Mouse (Mus musculus): Measurements from ENCODE around the gene Shroom4.

DNA sequence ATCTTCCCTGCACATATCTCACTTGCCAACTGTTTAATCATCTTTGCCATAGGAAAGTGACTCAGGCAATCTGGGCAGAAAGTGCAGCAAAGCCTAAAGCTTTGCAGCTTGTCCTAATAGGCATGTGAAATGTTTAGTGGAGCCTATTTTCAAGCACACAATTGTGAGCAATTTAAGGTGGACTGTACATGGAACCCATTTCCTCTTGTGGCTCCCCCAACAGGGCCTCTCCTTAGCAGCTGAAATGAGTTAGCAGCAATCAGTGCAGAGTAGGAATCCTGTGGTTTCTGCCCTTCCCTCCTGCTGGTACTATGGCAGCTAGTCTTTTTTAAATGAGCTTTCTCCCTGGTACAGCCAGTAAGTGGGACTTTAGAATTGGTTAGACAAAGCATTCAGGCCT is 95.8 kb downstream of the Shroom4 start:
- TF ChIP-seq CTCF (IDR thresholded peaks at IDR 0.05; ENCODE audit: low read depth) (no peak), EP300 (optimal IDR thresholded peaks at IDR 0.05) (no peak)
